Mouse (Mus musculus) liver (tissue): ENCODE results near the gene Tex14.

ENCODE experiments used
- DNase-seq: peaks from one replicate; pipeline ENCODE4 v3.0.0-alpha.2; 2020; ENCODE audit warnings: mixed read lengths

The Tex14 gene

DNA sequence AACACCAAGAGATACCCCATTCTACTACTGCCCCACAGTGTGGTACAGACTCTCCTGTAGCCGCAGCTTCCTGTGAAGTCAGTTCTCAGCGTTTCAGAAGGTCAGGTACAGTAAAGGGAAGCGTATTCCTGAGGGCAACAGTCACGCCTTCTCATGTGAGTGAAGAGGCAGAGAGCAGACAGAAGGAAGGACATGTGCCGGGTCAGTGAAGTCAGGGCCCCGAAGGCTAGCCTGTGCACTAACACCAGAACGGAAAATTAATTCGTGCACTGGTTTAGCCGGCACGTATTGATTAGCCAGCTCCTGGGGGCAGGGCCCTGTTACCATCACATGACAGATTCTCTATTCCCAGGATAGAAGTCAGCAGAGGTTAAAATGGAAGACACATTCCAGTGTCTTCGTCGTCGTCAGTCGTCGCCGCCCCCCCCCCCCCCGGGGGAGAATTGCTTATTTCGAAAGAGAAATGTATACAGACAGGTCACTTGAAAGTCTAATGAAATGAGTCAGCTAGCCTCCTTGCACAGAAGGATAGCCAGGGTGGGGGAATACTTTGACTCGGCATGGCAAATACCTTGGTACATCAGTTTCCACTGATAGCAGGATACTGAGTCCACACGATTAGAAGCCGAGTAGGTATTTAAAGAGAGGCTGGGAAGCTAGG lies 169.8 kb downstream of the Tex14 start:
- no peak for DNase-seq

- DNase-seq, result no peak
These were observed 172.9 kb downstream of the Tex14 start for GRCm38 (mm10) chr11:87577601-87578248.

DNA sequence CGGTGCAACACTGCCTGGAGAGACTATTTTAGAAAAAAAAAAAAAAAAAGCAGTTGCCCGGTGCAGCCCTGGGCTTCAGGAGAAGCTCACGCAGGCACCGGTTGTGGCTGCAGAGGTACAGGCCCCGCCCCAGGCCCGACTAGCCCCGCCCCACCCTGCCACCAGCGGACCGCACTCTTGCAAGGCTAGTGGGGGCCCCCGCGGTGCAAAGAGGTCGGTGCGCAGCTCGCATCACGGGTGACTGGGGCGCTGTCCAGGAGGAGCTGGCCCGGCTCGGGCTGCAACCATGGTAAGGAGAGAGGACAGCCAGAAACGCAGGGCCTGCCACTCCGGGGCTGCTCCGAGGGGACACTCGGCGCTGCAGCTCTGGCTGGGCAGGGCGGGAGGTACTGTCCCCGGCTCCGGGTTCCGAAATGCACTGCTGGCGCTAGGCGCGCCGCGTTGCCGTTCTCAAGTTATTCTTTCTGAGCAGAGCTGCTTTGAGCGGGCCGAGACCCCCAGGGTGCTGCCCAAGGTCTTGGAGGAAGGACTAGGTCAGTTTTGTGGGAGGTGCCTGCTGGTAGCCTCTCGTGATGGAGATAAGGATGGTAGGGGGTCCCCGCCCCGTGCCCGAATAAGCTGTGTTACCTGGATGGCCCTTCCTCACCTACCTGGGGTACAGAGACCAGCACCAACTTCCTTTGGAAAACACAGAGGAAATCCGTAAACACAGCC lies 173.5 kb downstream of the Tex14 start:
- DNase-seq, result peak; percentile 86

DNA sequence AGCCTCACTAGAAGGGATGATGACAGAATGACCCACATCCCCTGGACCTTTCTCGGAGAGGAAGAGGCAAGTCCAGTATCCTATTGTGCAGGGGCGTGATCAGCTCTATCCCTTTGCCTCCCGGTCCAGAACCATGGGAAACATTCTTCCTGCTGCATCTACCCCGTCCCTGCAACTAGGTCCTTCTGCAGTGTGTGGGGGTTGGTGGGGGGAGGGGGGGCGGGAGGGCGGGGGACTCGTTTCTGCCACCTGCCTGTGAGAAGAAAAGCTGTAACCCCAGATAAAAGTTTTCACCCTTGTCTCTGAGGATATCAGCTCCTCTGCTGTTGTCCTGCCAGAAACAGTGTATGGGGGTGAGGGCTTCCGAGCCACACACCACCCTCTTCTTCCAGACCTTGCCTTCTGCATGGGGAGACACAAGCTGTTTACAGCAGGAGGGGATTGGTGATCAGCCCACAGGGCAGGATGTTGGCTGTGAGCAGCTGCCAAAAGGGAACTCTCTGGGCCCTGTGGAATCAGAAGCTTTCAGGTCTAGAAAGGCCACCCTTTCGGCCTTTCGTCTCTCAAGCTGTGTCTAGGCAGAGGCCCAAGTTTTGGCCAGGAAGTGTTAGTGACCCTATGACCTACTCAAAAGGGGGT lies 174.2 kb downstream of the Tex14 start:
- peak; percentile 29 for DNase-seq

GRCm38 (mm10) chr11:87579713-87580112 lies 174.8 kb downstream of the Tex14 start:
- no peak for DNase-seq

GRCm38 (mm10) chr11:87580543-87581085 lies 175.7 kb downstream of the Tex14 start:
- DNase-seq, result no peak

DNA sequence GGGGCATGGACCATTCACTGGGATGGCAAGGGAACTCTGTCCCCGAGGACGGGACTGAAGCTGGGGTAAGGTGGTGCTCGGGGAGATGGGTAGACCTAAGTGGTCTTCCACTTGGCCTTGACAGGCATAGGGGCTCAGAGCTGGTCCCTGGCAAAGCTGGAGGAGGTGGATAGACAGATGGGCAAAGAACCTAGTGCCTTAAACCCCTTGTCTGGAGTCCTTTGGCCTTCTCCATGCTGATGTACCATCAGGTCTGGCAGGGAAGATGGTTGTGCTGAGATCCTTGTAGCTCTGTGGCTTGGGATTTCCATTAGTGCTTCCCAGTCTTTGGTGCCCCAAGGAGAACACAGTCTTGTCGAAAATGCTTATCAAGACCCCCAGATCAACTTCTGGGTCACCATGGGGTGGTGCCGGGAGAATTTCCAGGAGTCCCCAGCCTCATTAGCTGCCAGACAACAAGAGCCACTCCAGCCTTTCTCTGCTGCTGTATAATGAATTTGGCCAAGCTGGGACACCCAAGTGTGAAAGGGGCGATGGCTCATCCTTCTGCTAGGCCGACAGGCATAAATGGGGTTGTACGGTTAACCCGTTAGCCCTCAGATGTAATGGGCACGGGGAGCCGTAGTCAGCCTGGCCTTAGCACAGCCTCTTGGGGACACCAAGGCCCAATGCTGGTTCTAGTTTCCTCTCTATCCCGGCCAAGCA lies 176.4 kb downstream of the Tex14 start:
- DNase-seq, result no peak

- DNase-seq, result no peak
These were observed 177.3 kb downstream of the Tex14 start for GRCm38 (mm10) chr11:87581933-87582710.

DNA sequence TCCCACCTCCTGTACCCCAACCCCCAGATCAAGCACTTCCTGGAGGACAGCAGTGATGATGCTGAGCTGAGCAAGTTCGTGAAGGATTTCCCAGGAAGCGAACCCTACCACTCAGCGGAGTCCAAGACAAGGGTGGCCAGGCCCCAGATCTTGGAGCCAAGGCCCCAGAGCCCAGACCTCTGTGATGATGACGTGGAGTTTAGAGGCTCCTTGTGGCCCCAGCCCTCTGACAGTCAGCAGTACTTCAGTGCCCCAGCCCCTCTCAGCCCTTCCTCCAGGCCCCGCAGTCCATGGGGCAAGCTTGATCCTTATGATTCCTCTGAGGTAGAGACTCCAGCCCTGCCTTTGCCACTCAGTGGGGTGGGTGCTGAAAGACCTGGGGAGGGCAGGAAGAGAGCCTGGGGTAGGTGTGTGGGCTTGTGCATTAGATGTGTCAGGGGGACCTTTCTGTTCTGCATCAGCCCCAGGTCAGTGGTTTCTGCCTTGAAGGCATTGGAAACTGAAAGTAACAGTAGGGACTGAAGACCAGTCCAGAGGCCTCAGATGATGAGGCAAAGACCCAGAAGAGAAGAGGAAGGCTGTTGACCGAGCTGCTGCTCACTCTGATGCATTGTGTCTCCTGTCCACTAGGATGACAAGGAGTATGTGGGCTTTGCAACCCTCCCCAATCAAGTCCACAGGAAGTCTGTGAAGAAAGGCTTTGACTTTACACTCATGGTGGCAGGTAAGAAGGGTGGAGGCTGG lies 178.6 kb downstream of the Tex14 start:
- DNase-seq, result no peak

DNA sequence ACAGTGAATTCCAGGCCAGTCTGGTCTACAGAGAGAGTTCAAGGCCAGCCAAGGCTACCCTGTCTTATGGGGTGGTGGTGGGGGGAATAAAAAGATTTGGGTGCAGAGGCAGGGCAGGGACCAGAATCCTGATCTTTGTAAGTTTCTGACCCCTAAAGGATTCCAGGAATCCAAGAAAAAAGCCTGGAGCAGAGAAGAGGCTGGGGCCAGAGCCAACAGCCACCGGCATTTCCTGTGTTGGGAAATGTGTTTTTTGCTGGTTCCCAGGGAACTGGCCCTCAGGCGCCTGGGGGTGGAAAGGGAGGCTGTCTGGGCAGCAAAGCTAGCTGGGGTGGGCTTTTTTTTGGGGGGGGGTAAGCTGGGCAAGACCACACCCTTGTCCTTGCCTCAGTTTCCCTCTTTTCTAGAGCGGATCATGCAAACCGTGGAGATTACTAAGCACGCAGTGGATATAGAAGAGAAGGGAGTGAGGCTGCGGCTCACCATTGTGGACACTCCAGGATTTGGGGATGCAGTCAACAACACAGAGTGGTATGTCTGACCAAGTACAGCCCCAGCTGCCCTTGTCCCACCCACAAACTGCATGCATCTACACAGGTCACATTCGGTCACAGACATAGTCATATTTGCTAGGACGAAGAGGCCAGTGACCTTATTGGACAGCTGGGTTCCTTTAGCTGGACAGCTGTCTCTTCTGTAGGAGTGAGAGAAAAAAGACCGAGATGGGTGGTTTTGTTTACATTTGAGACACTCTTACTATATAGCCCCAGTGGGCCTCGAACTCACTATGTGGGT lies 180.0 kb downstream of the Tex14 start:
- no peak for DNase-seq

GRCm38 (mm10) chr11:87587211-87587874 lies 182.5 kb downstream of the Tex14 start:
- DNase-seq, result no peak

DNA sequence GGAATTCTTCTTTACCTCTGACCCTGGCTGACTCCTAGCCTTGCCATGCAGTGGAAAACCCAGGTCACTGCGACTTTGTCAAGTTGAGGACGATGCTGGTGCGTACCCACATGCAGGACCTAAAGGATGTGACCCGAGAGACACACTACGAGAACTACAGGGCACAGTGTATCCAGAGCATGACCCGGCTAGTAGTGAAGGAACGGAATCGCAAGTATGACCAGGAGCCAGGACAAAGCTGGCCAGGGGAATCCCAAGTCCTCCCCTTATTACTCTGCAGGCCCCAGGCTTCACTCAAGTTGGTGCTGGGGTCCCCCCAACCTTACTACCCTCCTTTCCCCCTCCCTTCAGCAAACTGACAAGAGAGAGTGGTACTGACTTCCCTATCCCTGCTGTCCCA lies 184.7 kb downstream of the Tex14 start:
- DNase-seq, result no peak

DNA sequence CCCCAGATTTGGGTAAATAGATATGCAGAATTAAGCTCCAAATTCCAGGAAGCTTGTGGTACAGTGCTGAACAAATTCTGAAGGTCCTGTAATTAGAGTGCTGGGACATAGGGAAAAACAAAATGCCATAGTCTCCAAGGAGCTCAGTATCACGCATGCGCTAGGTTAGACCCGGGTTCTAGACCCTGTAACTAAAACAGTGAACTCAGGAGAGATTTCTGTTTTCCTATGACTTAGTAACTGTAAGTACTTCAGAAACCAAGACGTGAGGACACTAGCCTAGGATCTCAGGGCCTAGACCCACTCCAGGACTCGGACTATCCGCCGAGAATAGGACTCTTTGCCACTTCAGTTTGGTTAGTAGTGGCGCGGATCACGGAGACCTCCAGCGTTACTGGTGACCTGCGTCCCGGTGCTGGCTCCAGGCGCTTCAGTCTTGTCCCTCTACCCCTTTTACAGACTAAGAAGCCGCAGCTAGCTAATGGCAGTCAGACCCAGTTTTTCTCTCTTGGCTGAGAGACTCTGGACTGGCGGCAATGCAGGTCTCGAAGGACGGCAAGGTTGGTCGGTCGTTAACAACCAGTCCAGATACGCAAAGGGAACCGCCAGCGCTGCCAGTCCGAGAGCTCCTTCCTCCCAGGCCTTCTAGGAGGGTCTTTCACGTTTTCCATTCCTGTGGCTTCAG lies 186.1 kb downstream of the Tex14 start:
- DNase-seq, result peak; percentile 44

GRCm38 (mm10) chr11:87591526-87592353 lies 186.9 kb downstream of the Tex14 start, which contains the start of gene Mtmr4:
TSS of gene Mtmr4 (plus strand) at chr11:87592162.
- peak; percentile 99 for DNase-seq

DNA sequence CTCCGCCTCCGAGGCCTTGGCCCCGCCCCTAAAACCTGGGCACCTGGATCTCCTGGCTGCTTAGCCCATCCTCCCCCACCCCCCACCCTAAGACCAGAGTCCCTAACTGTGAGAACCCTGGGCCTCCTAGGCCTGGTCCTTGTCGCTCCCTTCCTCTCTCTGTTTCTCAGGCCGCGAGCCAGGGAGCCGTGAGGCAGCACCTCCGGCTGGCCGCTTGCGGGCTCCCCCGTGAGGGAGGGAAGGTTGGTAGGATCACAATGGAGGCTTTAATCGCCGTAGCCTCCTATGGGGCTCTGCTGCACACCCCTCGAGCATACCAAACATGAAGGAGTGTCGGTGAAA lies 187.5 kb downstream of the Tex14 start:
- no peak for DNase-seq

GRCm38 (mm10) chr11:87592713-87593598 lies 188.1 kb downstream of the Tex14 start:
- peak; percentile 30 for DNase-seq

- peak; percentile 94 for DNase-seq
These were observed 190.5 kb downstream of the Tex14 start for GRCm38 (mm10) chr11:87595327-87595841.
